Mouse (Mus musculus) embryonic stem cell, embryonic (primary cell): ENCODE results near the gene Chdh.

Experiments
- CTCF ChIA-PET, 4 experiments: fragments of 300-600 bp in 2 of 4; fragments of 350-600 bp in 2 of 4; sonication (Branson Sonifier 250); formaldehyde crosslinking; loops; one replicate each; lab custom pipeline; 2022; ENCODE audit warnings: inconsistent platforms in 2 of 4; lab: Charles Lee
- POLR2A ChIA-PET, 4 experiments: fragments of 300-600 bp in 2 of 4; fragments of 350-600 bp in 2 of 4; sonication (Branson Sonifier 250); formaldehyde crosslinking; loops; one replicate each; lab custom pipeline; 2022; ENCODE audit warnings: antibody characterized with exemption in 4 of 4, inconsistent platforms in 1 of 4; lab: Charles Lee

Gene Chdh

DNA sequence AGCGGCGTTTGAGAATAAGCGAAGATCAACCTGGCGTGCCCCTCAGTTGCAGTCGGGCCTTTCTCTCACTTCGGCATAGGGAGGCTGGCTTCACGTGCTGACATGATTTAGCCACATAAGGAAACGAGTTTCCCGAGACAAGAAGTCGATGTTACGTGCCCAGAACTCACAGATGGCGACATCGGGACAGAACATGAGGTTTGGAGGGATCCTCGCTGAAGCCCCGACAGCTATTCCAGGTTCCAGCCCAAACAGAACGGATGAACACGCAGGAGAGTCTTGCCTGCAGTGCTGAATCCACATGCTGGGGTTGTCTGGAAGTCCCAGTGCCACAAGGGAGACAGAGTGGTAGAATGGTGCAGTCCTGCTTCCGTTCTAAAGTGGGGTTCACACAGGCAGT is 29.6 kb downstream of the Chdh start:
- ChIA-PET POLR2A (no interaction called here), CTCF (no interaction called here)

DNA sequence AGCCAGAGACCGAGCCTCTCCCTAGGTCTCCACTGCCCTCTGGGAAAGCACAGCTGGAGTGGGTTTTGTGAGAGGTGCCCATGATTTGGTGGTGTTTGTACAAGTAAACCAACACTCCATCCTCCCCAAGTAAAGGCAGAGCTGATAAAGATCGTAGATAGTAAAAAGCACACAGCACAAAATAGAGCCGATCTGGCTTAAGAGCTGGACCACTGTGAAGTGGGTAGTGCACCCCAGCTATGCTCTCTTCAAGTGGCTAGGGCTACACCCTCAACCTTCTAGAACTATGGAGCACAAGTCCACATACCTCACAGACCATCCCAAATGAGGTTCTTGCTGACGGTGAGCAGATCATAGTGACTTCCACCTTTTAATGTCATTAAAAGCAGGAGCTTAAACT is 30.6 kb downstream of the Chdh start:
- CTCF ChIA-PET, result interaction anchor here in 2 of 4 experiments (0.6 to 0.7 kb wide), 2 partner anchors 572 to 583 kb away, joined by 3 read pairs; no protein-coding TSS in a partner anchor
- POLR2A ChIA-PET, result no interaction called here

DNA sequence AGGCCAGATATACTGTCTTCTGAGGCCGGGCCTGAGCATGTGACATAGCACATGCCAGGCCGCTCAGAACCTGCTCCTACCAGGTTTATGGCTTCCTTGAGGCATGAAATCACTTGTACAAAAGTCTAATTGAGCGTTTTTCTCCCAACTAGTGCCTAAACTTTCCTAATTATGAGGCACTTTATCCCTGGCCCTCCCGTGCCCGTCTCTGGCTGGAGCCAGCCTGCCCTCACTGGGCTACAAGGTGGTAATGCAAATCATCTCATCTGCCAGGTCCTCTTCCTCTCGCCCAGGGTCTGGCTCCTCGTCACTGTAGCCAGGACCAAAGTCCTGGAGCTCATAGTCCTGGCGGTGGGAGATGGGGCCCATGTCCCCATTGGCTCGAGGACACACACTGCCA is 33.0 kb downstream of the Chdh start:
- ChIA-PET POLR2A (no interaction called here), CTCF (interaction anchor here in 1 of 4 experiments (0.5 kb wide), 2 partner anchors 11 to 581 kb away, joined by 3 to 7 read pairs; no protein-coding TSS in a partner anchor)

DNA sequence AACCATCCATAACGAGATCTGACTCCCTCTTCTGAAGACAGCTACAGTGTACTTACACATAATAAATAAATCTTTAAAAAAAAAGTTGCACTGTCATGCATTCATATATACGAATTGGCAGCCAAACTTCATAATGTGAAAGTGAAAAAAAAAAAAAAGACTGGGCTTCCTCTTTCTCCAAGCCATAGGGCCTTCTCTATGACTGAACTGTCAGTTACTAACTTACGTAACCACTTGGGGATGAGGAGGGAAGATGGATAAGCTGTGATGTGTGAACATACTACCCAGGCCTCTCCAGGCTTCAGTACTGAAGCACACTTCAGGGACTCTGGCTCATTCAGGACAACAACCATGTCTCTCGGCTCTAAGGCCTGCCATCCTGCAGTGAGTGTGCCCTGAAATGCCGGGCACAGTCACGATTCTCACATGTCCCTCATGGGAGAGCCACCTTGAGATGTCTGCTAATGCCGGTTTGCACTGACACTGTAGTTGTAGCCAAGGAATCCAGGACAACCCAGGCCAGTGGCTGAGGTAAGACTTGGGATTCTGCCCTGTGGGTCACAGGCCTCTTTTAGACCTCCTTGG is 34.6 kb downstream of the Chdh start:
- CTCF ChIA-PET, result interaction anchor here in 1 of 4 experiments (1.0 kb wide), 1 partner anchor 10 kb away, joined by 3 read pairs; no protein-coding TSS in a partner anchor
- POLR2A ChIA-PET, result no interaction called here

GRCm38 (mm10) chr14:30045239-30045638 is 36.4 kb downstream of the Chdh start:
- ChIA-PET POLR2A (no interaction called here), CTCF (no interaction called here)

DNA sequence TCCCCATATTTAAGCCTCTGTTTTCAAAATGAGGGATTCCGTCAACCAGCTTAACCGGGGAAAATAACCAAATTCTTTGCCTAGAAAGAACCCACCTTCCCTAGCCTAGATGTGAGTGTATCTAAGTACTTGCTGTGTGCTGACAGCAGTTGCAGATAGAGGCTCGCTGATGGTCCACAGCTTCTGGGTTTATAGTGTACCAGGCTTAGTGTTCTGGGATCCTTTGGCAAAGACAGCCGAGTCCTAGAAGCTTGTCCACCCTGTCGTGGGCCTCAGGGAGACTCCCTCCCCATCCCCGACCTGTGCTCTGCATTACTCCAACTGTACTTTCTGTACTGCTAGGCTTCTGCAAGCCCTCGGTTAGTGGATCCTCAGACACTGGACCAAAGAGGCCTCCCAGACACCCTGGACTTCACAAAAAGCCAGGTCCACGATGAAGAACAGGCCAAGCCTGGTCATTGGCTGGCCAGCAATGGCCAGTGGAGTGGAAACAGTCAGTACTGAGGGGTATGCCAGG is 36.9 kb downstream of the Chdh start:
- ChIA-PET CTCF (no interaction called here), POLR2A (no interaction called here)

DNA sequence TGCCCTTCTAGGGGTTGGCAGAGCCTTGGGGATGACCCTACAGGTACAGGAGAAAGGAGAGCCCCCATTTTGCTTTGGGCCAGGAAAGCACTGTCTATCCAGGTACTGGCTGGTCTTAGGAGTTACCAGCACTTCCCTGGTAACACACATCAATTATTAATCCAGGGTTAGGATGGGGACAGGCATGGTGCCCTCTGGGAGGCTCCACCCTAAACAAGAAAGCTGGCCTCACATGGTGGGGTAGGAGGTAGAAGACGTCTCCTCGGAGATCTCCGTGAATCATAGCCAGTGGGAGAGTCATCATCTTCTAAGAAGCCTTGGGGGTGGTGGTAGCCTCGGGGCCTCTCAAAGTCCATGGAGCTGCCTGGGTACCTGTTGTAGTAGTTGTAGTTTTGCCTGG is 38.2 kb downstream of the Chdh start:
- POLR2A ChIA-PET, result no interaction called here
- CTCF ChIA-PET, result interaction anchor here in 1 of 4 experiments (0.7 kb wide), 1 partner anchor 17 kb away, joined by 3 read pairs; no protein-coding TSS in a partner anchor

DNA sequence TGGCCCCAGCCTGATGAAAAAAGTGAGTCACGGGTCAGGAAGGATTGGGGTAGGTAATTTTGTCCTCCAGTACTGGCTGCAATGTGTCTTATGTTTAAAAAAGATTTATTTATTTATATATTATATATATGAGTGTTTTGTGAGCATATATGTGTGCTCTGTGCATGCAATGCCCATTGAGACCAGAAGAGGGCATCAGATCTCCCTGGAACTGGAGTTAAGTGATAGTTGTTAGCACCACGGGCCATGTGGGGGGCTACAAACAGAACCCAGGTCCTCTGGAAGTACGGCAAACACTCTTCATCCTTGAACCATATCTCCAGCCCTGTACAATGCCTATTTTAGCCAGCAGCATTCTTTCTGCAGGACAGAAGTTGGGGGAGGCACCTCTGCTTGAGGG is 39.2 kb downstream of the Chdh start:
- CTCF ChIA-PET, result interaction anchor here in 2 of 4 experiments (0.6 to 1.0 kb wide), 2 partner anchors 158 to 412 kb away, joined by 3 read pairs; no protein-coding TSS in a partner anchor
- POLR2A ChIA-PET, result no interaction called here

DNA sequence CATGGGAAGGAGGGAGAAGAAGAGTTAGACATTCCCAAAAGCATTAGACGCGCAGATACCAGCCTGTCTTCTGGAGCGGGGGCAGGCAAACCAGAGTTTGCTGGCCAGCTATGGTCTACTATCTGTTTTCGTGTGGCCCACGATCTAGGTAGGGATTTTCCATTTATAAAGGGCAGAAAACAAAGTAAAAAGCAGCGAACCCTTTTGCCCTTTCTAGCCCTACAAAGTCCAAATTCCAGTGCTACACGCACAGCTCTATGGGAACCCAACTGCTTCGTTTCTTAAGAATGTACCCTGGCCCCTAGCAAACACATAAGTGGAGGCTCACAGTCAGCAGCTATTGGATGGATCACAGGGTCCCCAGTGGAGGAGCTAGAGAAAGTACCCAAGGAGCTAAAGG is 41.5 kb downstream of the Chdh start:
- ChIA-PET CTCF (no interaction called here), POLR2A (no interaction called here)

DNA sequence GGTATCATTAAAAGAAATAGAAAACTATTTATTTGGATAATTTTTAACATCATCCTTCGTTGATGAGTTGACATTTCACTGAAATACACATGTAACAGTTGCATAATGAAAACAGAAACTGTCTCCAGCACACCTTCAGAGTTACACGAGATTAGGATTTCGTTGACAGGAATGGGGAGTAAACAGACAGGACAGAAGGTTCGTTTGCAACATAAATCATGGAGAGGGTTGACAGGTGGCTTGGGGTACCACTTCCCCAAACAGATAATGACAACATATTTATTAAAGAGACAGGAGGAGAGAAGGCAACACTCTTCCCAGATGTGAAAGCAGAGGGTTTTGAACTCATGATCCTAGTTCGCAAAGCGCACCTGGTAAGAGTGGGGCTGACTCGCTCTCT is 46.1 kb downstream of the Chdh start:
- ChIA-PET CTCF (interaction anchor here in 1 of 4 experiments (0.7 kb wide), 1 partner anchor 466 kb away, joined by 3 read pairs; no protein-coding TSS in a partner anchor), POLR2A (no interaction called here)

- ChIA-PET CTCF (interaction anchor here in 1 of 4 experiments (0.5 kb wide), 1 partner anchor 308 kb away, joined by 9 read pairs; no protein-coding TSS in a partner anchor), POLR2A (no interaction called here)
These were observed 47.4 kb downstream of the Chdh start for GRCm38 (mm10) chr14:30056031-30056766.

DNA sequence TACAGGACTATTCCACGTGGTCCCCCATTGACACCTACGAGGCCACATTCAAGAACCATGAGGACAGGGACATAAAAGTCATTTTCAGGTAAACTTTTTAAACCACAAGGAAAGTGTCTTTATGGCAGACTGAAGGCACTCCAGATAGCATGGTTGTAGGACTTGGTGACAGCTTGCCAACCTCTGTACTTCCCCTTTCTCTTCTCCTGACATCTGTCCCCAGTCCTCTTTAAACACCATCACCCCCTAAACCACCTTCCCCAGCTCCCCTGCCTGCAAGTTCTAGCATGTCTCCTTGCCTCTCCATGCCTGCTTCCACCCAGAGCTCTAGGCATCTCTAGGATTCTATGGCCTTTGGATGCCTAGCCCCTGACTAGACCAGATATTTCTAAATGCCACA is 56.0 kb downstream of the Chdh start:
- ChIA-PET CTCF (no interaction called here), POLR2A (no interaction called here)

- CTCF ChIA-PET, result interaction anchor here in 1 of 4 experiments (1.1 kb wide), 1 partner anchor 42 kb away, joined by 3 read pairs; no protein-coding TSS in a partner anchor
- POLR2A ChIA-PET, result interaction anchor here in 1 of 4 experiments (1.4 kb wide), 1 partner anchor 16 kb away, joined by 3 read pairs; no protein-coding TSS in a partner anchor
These were observed 57.9 kb downstream of the Chdh start for GRCm38 (mm10) chr14:30066752-30067151.

GRCm38 (mm10) chr14:30068566-30068965 is 59.7 kb downstream of the Chdh start:
- ChIA-PET POLR2A (interaction anchor here in 2 of 4 experiments (0.5 to 1.6 kb wide), 3 partner anchors 10 to 97 kb away, joined by 3 to 4 read pairs (median 4); no protein-coding TSS in a partner anchor), CTCF (no interaction called here)

- POLR2A ChIA-PET, result no interaction called here
- CTCF ChIA-PET, result no interaction called here
These were observed 66.6 kb downstream of the Chdh start for GRCm38 (mm10) chr14:30075268-30075887.

- ChIA-PET CTCF (no interaction called here), POLR2A (no interaction called here)
These were observed 69.4 kb downstream of the Chdh start for GRCm38 (mm10) chr14:30078115-30078808.

DNA sequence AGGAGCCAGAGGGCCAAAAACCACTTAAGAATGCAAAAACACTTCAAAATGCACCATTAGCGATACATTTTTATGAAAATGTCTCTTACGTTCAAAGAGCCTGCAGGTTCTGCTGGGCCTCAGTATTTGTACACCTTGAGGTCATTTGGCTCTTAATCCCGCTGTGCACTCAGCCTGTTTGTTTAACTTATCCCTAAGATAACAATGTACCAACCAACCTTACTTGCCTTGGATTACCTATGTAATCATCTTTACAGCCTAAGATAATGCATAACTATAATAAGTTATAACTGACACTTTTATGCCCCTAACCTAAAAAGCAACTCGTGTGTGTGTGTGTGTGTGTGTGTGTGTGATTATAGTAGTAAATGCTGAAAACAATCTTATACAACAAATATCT is 70.9 kb downstream of the Chdh start:
- ChIA-PET CTCF (no interaction called here), POLR2A (no interaction called here)
